Mouse (Mus musculus) neutrophil, adult 5-6 weeks (primary cell): Measurements from ENCODE around the gene Lrrc52. TPM values are rescaled to one million over a fixed set of nuclear protein-coding genes. Genes with fewer than 3 reads are reported as not detected.

Experiments used
- ATAC-seq: fragments of 151-379, 151-347 bp; 2 replicates; pipeline ENCODE4 v1.8.0; 2017; ENCODE audit warnings: mild to moderate bottlenecking, moderate TSS enrichment; ENCODE audit not compliant: insufficient number of reproducible peaks, poor library complexity, low FRiP score, severe bottlenecking; ENCODE audit errors: extremely low read depth
- total RNA-seq: library from RNA; stranded (forward); fragments of 200-1000 nt; gene quantifications from 2 replicates; pipeline ENCODE4 v1.2.3, GENCODE M21; 2017

Lrrc52 gene
- total RNA-seq, 1 experiment from 2014 or later = not detected

DNA sequence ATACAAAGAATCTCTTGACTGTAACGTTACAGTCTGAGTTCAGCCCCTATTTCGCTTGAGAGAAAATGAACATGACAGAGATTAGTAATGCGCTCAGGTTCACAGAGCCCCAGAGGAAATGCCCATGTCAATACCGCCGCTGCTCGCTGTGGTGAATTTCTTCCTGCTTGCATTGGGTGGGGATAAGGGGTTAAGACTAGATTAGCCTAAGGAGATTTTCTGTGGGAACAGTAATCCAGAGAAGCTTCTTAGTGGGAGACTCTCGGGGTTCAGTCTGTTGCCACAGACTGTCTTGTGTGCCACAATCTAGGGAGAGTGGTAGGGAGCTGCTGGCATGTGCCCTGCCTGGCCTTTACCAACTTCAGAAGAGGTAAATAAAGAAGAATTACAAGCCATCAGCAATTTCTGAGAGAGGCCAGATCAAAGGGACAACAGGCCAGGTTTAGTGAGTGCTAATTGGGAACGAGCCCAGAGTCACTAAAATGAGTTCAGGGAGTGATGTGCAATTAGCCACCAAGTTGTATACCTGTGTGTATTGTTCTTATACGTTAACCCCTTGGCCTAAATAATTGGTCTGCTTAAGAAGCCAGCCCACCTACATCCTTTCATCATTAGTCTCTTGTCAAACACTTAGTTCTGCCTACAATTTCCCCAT lies 28.2 kb downstream of the Lrrc52 start:
- no peak for ATAC-seq

DNA sequence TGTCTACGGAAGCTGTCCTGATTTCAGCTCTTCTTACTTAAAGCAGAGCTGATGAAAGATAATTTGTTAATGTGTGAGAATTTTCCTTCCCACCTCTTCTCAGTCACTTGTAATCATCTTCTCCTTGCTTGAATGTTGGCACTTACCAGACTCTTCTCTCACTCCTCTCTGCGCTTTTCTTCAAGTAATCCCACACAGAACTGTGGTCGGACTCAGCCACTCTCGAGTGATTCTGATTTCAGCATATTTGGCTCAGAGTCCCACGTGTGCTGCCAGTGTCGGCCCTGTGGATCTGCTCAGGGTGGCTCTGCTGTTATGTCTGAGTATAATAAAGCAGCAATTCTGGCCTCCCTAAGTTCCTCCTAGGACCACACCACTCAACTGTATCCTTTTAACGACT lies 29.5 kb downstream of the Lrrc52 start:
- ATAC-seq = no peak

DNA sequence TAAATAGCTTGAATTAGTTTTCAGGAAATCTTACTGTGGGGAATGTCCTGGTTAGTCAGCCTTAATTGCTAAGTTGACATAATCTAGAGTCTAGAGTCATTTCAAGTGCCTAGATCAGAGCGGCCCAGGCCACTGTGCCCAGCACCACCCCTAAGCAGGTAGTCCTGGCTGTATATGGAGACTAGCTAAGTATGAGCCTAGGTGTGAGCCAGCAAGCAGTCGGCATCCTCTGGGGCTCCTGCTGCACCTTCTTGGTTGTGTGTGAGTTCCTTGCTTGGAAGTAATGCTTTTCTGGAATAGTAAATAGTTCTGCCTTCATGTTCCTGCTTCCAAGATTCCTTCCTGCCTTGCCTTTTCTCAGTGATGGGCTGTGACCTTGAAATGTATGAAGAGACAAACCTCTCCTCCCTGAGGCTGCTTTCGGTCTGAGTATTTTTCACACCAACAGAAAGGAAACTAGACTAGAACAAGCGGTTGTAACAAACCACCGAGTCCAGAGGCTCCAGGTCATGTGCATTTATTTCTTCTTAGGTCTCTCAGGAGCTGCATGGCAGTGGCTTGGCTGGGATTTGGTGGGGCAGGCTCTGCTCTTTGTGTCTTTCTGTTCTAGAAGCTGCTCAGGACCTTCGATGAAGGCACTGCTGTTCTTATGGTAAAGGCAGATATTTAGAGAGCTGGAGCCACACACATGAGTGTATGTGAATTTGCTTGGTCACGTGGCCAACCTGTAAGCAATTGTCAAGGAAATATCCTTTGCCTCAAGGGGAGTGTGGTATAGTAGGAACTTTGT lies 30.2 kb downstream of the Lrrc52 start:
- no peak for ATAC-seq

DNA sequence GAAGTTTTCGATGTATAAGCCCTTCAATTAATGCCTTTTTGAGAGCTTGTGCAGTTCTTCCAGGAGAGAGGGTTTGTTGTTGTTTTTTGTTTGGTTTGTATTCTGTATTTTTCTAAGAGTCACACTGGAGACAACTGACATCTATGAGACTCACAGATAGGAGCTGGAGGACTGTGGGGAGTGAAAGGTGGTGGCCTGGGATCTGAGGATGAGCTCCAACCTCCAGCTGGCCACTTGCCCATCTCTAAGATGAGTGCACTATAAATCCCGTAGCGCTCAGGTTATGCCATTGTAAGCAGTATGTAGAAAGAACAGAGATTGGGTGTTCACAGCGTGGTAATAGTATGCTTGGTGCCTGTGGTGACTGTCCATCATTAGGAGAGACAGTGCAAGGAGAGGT lies 31.6 kb downstream of the Lrrc52 start:
- no peak for ATAC-seq

DNA sequence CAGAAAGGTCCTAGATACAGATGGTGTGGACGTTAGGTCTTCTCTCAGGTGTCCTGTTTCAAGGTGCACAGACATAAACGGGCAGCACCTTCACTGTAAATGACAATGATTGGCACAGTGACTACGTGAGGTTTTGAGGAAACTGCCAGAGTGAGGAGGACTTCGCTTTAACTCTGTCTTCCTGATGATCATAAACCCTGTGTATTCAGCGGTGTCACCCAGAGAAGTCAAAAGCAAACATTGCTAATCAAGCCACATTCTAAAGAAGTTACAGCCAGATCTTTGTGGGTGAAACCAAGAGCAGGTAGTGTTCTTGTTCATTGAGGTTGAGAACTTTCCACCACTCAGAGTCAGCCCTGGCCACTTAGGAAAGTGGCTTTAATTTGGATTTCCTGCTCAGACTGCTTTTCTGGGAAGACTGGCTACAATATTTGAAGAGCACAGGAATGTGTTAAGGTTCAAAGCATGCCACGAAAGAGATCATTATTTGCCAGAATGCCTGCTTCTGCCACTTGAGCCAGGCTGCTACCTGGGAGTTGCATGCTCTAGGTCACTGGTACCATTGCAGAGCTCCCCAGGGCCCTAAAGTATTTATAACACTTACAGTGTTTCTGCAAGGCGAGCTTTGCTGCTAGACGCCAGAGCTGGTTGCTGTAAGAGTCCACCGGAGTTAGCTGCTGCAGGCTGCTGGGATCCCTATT lies 35.5 kb downstream of the Lrrc52 start:
- no peak for ATAC-seq

DNA sequence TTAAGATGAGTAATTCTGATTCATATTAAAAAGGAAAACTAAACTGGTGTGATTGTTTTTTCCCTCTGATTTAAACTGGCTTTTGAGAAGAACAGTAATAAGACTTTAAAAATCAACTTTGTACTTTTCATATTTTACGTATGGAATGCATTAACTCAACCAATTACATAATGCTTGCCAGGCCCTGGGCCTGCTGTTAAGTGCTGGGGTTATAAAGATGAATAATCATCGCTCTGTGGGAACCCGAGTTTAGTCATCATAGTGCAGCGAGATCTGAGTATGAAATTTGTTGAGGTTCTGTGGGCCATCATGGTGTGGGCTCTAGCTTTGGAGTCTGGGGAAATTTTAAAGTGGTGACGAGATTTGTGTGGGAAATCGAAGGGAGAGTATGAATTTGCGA lies 39.9 kb downstream of the Lrrc52 start:
- ATAC-seq = no peak

DNA sequence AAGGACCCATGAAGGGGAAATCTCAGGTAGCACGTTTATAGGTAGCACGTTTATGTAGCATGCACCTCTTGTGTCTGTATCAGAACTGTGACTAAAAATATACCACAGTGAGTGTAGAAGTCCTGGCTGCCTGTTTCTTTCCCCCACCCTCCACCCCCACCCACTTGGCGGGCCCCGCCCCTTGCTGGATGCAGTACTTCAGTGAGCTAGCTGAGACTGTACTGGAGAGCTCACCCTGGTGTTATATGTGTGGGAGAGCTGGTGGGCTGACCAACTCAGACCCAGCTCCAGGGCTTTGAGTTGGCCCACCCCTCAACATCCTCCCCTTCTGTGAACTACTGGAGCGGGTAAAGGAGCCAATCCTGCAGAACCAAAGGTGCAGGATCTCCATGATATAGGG lies 41.0 kb downstream of the Lrrc52 start:
- no peak for ATAC-seq

DNA sequence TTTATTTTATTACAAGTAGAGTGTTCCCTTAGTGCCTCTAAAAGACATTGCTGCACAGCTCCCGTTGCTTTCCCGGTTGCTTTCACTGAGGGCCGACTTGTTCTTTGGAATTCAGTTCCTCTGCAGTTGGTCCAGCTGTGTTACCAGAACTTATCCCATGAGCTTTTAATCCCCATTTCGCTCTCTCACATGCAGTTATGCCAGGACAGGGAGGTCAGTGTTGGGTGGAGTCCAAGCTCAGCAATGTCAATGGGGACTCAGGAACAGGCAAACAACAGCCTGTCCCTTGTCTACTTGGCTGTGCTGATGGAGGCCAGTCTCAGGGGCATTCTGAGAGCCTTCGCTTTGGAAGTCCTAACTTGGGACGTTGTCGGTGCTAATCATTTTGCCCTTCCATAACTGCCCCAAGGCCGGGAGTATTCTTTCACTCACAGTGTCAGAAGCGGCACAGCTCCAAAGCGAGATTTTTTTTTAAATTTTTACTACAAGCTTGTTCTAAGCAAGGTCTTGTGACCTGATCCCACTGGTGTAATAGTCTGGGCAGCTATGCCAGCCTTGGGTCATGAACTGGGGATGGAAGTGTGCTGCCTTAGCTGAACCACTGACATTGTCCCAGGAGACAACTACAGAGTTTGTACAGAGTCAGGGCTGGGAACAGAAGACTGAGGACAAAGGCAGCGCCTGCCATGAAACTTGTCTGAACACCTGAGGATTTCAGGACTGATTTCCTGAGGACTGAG lies 43.9 kb downstream of the Lrrc52 start:
- no peak for ATAC-seq

DNA sequence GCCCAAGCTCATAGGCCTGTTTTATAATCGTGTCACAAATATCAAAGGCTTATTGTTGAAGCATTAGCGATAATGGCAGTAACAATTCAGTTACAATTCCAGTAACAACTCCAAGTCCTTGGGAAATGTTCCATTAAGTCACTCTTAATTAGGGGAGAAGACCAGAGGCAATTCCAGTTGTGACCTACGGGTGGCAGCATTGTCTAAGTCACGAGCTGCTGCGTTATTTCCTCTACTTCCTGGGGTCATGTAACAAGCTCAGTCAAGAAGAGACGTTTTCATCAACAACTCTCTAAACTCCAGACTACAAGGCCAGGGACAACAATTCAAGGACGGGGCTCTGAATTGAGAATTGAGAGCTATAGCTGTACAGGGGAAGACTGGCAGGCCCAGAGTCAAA lies 51.7 kb downstream of the Lrrc52 start:
- peak; percentile 55; the same call in 1 of the 2 replicates for ATAC-seq

DNA sequence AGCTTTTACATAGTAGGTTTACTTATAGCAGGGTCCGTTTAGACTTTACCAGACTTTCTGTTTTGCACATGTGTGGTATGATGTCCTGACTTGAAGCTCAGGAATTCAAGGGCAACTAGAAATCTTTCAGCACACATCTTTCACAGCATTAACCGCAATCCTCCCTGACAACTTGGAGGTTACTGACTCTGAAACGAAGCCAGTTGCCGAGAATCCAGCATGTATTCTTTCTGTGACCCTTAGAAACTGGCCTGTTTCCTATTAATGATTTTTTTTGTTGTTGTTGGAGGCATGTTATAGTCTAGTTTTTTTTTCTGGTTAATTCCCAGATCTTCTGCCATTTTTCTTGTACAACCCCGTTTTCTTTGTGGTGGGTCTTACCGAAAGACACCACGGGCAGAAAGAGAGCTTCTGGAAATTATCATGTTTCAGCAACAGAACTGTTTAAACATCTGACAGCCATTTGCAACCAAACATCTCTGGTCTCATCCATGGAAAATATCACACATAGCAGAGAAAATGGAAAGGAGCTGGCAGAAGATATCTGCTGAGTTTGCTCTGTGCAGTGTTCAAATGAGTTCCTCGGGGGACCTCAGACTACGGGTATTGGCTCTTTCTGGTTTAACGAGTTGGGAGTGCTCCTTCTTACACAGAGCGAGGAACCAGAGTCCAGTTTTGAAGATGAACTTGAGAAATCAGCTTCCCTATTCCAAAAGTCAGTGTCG lies 54.4 kb downstream of the Lrrc52 start:
- ATAC-seq = no peak

DNA sequence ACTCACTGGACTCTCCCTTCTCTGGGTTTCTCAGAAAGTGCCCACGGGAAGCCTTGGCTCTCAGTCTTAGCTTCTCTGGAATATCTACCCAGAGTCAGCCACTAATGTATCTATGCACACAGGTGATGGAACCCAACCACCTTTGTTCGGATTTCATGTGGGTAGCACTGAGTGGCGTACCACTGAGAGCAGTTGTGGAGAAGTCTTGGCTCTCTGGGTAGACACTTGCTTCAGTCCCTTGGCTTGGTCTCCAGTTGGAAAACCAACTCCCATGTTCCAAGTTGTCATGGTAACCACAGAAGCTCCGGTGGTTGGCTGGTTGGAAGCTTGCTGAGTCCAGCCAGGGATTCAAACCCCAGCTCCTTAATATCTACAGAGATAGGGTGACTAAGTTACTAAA lies 57.0 kb downstream of the Lrrc52 start:
- no peak for ATAC-seq

DNA sequence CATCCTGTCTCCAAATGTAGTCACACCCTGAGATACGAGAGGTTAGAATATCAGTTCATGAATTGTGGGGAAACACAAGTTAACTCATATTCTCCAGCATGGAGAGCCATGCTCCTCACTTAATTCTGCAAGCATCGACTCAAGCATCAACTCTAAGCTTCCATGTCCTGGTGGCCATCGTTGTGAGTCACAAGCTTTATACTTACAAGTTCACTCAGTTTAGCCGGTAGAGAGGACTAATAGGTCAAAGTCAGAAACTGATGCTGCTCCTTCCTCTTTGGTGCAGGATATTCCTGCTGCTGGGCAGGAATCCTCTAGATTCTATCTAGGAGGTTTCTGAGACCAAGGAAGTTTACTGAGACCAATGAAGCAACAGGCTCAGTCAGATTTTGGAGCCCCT lies 61.3 kb downstream of the Lrrc52 start:
- ATAC-seq = no peak

Other genes with a start within 250 kb of the Lrrc52 start
- gene Uck2, start 181.5 kb downstream of the Lrrc52 start, total RNA-seq = 9.2 and 12.2 TPM in 2 replicates
- 39.8 and 64.0 TPM in 2 replicates for gene Tmco1, start 158.4 kb downstream of the Lrrc52 start, total RNA-seq
- gene Aldh9a1, start 116.8 kb downstream of the Lrrc52 start, total RNA-seq = 14.0 and 16.1 TPM in 2 replicates
- gene Mgst3, start 72.9 kb downstream of the Lrrc52 start, total RNA-seq = 3.1 and 3.5 TPM in 2 replicates
- gene Rxrg, start 131.6 kb upstream of the Lrrc52 start, total RNA-seq = not detected in 2 replicates
- not detected in 2 replicates for gene Lmx1a, start 222.5 kb upstream of the Lrrc52 start, total RNA-seq